Mouse (Mus musculus) lung, postnatal 0 days (tissue): ENCODE data around the gene Mterf1b.

Experiments used
- CTCF ChIP-seq: IDR thresholded peaks from 2 replicates; pipeline ENCODE4 v1.5.1; 2016; ENCODE audit warnings: antibody characterized with exemption, mild to moderate bottlenecking
- EP300 ChIP-seq: IDR thresholded peaks from 2 replicates; pipeline ENCODE4 v1.6.1; 2016; ENCODE audit warnings: antibody characterized with exemption, mild to moderate bottlenecking, control low read depth

DNA sequence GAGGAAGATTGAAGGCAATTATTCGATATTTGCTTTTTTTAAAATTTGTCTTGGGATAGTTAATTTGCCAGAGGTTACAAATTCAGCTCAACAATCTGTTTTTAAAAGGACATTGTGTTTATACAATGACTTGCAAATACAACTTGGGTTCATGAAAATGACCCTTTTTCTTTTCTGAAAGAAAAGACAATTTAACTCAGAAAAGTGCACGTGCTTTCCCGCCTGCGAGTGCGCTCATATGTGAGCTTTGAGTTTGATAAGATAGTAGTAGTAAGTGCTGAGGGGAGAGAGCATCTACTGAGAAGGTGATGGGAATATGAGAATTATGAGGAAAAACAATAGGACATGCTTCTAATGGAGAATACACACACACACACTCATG is 1.1 kb downstream of the Mterf1b start:
- TF ChIP-seq EP300: no peak
- TF ChIP-seq CTCF: no peak
